In genomic region chr1:91013803-91014202, GRCm38 (mm10) we compare ENCODE assay signal across 15 mouse cellular contexts. TPM values are rescaled to one million over a fixed set of nuclear protein-coding genes. Genes with fewer than 3 reads are reported as not detected.
DNase-seq lines count a peak whose midpoint lies in the region; ATAC-seq lines count a peak whose summit lies in the region.
"Had no signal": no experiment of that assay in that cellular context is flagged by ENCODE, and none has a peak within 500 bp of the region (broad histone marks: within the 10 kb centered on the region; RNA-seq: fewer than 3 reads in every experiment).

No protein-coding gene starts in this region.

- peak; percentile 13 for DNase-seq in embryo, embryonic 10.5 days (ENCODE audit: low spot score)
- DNase-seq in embryo, embryonic 10 days (ENCODE audit: low spot score): no peak
- DNase-seq in NIH3T3 (ENCODE audit: low read depth): peak; percentile 25
- no peak for DNase-seq in limb, embryonic 10.5 days (ENCODE audit: low spot score)
- no peak for DNase-seq in right cerebral cortex, postnatal 25 days
- DNase-seq in cerebellum, adult 11 months: no peak
- DNase-seq: cerebellum, adult 9-11 months; right cerebral cortex, postnatal 4 days had no signal

- peaks cover 11% of the 10 kb centered on the region for H3K36me3 ChIP-seq in heart, embryonic 13.5 days
- H3K36me3 ChIP-seq in limb, embryonic 10.5 days: no peaks in the 10 kb centered on the region
- H3K36me3 ChIP-seq: hindbrain, embryonic 13.5 days; midbrain, embryonic 13.5 days; neural tube, embryonic 13.5 days had no signal

- no peaks in the 10 kb centered on the region for H3K9me3 ChIP-seq in heart, embryonic 13.5 days
- no peaks in the 10 kb centered on the region for H3K9me3 ChIP-seq in limb, embryonic 10.5 days (replicated peaks)
- H3K9me3 ChIP-seq: hindbrain, embryonic 13.5 days; midbrain, embryonic 13.5 days; neural tube, embryonic 13.5 days had no signal

- H3K9ac ChIP-seq in heart, embryonic 13.5 days: peak overlapping the region; percentile 74
- H3K9ac ChIP-seq: hindbrain, embryonic 13.5 days; midbrain, embryonic 13.5 days; neural tube, embryonic 13.5 days had no signal

- 52% methylated on average over 3 of the region's 3 CpGs for WGBS in heart, embryonic 13.5 days
- 80% methylated on average over 3 of the region's 3 CpGs for WGBS in limb, embryonic 10.5 days

- H3K4me1 ChIP-seq in heart, embryonic 13.5 days: peaks cover 98% of the 10 kb centered on the region
- H3K4me1 ChIP-seq in limb, embryonic 10.5 days: peaks cover 53% of the 10 kb centered on the region

- no peaks in the 10 kb centered on the region for H3K27me3 ChIP-seq in heart, embryonic 13.5 days (replicated peaks)
- H3K27me3 ChIP-seq in limb, embryonic 10.5 days (ENCODE audit: low read depth, poor library complexity, severe bottlenecking): no peaks in the 10 kb centered on the region
- H3K27me3 ChIP-seq: hindbrain, embryonic 13.5 days; midbrain, embryonic 13.5 days; neural tube, embryonic 13.5 days had no signal

- H3K27ac ChIP-seq in heart, embryonic 13.5 days (replicated peaks): peak overlapping the region; percentile 99
- H3K27ac ChIP-seq in limb, embryonic 10.5 days: peak overlapping the region; percentile 11; the same call in 1 of the 2 replicates
- H3K27ac ChIP-seq: hindbrain, embryonic 13.5 days; midbrain, embryonic 13.5 days; neural tube, embryonic 13.5 days had no signal

- no peak overlapping the region for H3K4me2 ChIP-seq in heart, embryonic 13.5 days
- H3K4me2 ChIP-seq: hindbrain, embryonic 13.5 days; liver, embryonic 11.5 days; midbrain, embryonic 13.5 days; neural tube, embryonic 13.5 days had no signal

- ATAC-seq in heart, embryonic 13.5 days (ENCODE audit: extremely low read depth, insufficient number of reproducible peaks, low FRiP score, low TSS enrichment): no peak
- ATAC-seq in granulocyte monocyte progenitor cell, adult 5-6 weeks (replicated peaks; ENCODE audit: poor library complexity, severe bottlenecking): no peak
- ATAC-seq: midbrain, embryonic 13.5 days had no signal

- H3K4me3 ChIP-seq in heart, embryonic 13.5 days: no peak overlapping the region
- H3K4me3 ChIP-seq in limb, embryonic 10.5 days: no peak overlapping the region
- H3K4me3 ChIP-seq: hindbrain, embryonic 13.5 days; midbrain, embryonic 13.5 days; neural tube, embryonic 13.5 days had no signal

RNA-seq across cellular contexts. Expression of gene Lrrfip1, which starts 15.3 kb away (rescaled TPM):
- 122 and 137 TPM in 2 replicates for polyA plus RNA-seq in heart, embryonic 13.5 days (2015; fragmentation: Nextera tagmentation; extraction: Ambion mirVana)
- 21.2 and 21.7 TPM in 2 replicates for polyA plus RNA-seq in limb, embryonic 10.5 days (2016; fragmentation: Nextera tagmentation; extraction: Ambion mirVana)
- total RNA-seq in granulocyte monocyte progenitor cell, adult 5-6 weeks (2014; fragmentation: Nextera tagmentation): 61.3 and 114 TPM in 2 replicates
- 121 and 131 TPM in 2 replicates for total RNA-seq in granulocyte monocyte progenitor cell, adult 5-6 weeks (2017)

RNA-seq across cellular contexts. Expression of gene Rab17, which starts 44.3 kb away (rescaled TPM):
- polyA plus RNA-seq in heart, embryonic 13.5 days (2015; fragmentation: Nextera tagmentation; extraction: Ambion mirVana): 0.57 and 1.5 TPM in 2 replicates
- 0.34 and 0.69 TPM in 2 replicates for polyA plus RNA-seq in limb, embryonic 10.5 days (2016; fragmentation: Nextera tagmentation; extraction: Ambion mirVana)
- 3.1 TPM in 1 of 2 replicates, not detected in the other for total RNA-seq in granulocyte monocyte progenitor cell, adult 5-6 weeks (2014; fragmentation: Nextera tagmentation)
- 0.47 and 2.0 TPM in 2 replicates for total RNA-seq in granulocyte monocyte progenitor cell, adult 5-6 weeks (2017)
- total RNA-seq: layer of hippocampus, postnatal 25 days had no signal
- polyA plus RNA-seq: midbrain, embryonic 13.5 days had no signal

Comparison
In these comparisons a context has a peak if more than half of its experiments do, and no peak if none do; other contexts are left out.
1. DNase-seq: peak in embryo, embryonic 10.5 days (single experiment) and NIH3T3 (single experiment); none in embryo, embryonic 10 days (single experiment), limb, embryonic 10.5 days (single experiment), right cerebral cortex, postnatal 25 days (single experiment) and cerebellum, adult 11 months (single experiment).